Mouse (Mus musculus): ENCODE data around the gene Tmem214. TPM values are rescaled to one million over a fixed set of nuclear protein-coding genes. Genes with fewer than 3 reads are reported as not detected.

Tmem214 gene
- polyA plus RNA-seq (2012; rRNA removed): 40.6 and 60.9 TPM in 2 replicates

GRCm38 (mm10) chr5:30867712-30868111, at the start of gene Tmem214:
Gene Tmem214, plus strand, starts transcription at chr5:30868012.

GRCm38 (mm10) chr5:30888337-30889087, 20.7 kb downstream of the Tmem214 start, which contains the start of gene Agbl5:
Gene Agbl5, plus strand, starts transcription at chr5:30888694.

GRCm38 (mm10) chr5:30907413-30908059, 39.7 kb downstream of the Tmem214 start, which contains the start of gene Ost4:
Gene Ost4, minus strand, starts transcription at chr5:30907788.

GRCm38 (mm10) chr5:30913060-30913841, 45.4 kb downstream of the Tmem214 start, which contains the start of gene Emilin1:
Gene Emilin1, plus strand, starts transcription at chr5:30913402.

GRCm38 (mm10) chr5:30921256-30922033, 53.6 kb downstream of the Tmem214 start, which contains the start of gene Khk:
Gene Khk, plus strand, starts transcription at chr5:30921431.

Other genes starting within 250 kb of the Tmem214 start
- gene Slc35f6, start 220.1 kb upstream of the Tmem214 start, polyA plus RNA-seq (2012; rRNA removed): 9.5 and 27.1 TPM in 2 replicates
- 246 and 257 TPM in 2 replicates for gene Cenpa, start 201.2 kb upstream of the Tmem214 start, polyA plus RNA-seq (2012; rRNA removed)
- 96.8 and 101 TPM in 2 replicates for gene Dpysl5, start 156.4 kb upstream of the Tmem214 start, polyA plus RNA-seq (2012; rRNA removed)
- gene Mapre3, start 53.4 kb upstream of the Tmem214 start, polyA plus RNA-seq (2012; rRNA removed): 60.4 and 116 TPM in 2 replicates
- gene Agbl5, start 20.7 kb downstream of the Tmem214 start, polyA plus RNA-seq (2012; rRNA removed): 40.0 and 53.1 TPM in 2 replicates
- 218 and 282 TPM in 2 replicates for gene Ost4, start 39.8 kb downstream of the Tmem214 start, polyA plus RNA-seq (2012; rRNA removed)
- 34.1 and 81.9 TPM in 2 replicates for gene Emilin1, start 45.4 kb downstream of the Tmem214 start, polyA plus RNA-seq (2012; rRNA removed)
- 13.1 and 16.0 TPM in 2 replicates for gene Khk, start 53.4 kb downstream of the Tmem214 start, polyA plus RNA-seq (2012; rRNA removed)
- 5.7 and 7.5 TPM in 2 replicates for gene Cgref1, start 77.6 kb downstream of the Tmem214 start, polyA plus RNA-seq (2012; rRNA removed)
- gene Preb, start 92.3 kb downstream of the Tmem214 start, polyA plus RNA-seq (2012; rRNA removed): 176 and 202 TPM in 2 replicates
- gene Tcf23, start 100.7 kb downstream of the Tmem214 start, polyA plus RNA-seq (2012; rRNA removed): not detected in 2 replicates
- 88.7 and 89.8 TPM in 2 replicates for gene Atraid, start 180.3 kb downstream of the Tmem214 start, polyA plus RNA-seq (2012; rRNA removed)
- gene Slc5a6, start 180.9 kb downstream of the Tmem214 start, polyA plus RNA-seq (2012; rRNA removed): 10.2 and 16.3 TPM in 2 replicates
- 41.0 and 59.8 TPM in 2 replicates for gene Cad, start 186.8 kb downstream of the Tmem214 start, polyA plus RNA-seq (2012; rRNA removed)
- not detected in 2 replicates for gene Dnajc5g, start 238.3 kb downstream of the Tmem214 start, polyA plus RNA-seq (2012; rRNA removed)
- gene Slc30a3, start 240.2 kb downstream of the Tmem214 start, polyA plus RNA-seq (2012; rRNA removed): 8.6 and 9.1 TPM in 2 replicates
- 0.29 and 1.1 TPM in 2 replicates for gene Trim54, start 248.7 kb downstream of the Tmem214 start, polyA plus RNA-seq (2012; rRNA removed)

Data from central nervous system, embryonic 11.5 days (tissue).